ENCODE assay signal across 1 mouse cellular context in the genomic region with DNA sequence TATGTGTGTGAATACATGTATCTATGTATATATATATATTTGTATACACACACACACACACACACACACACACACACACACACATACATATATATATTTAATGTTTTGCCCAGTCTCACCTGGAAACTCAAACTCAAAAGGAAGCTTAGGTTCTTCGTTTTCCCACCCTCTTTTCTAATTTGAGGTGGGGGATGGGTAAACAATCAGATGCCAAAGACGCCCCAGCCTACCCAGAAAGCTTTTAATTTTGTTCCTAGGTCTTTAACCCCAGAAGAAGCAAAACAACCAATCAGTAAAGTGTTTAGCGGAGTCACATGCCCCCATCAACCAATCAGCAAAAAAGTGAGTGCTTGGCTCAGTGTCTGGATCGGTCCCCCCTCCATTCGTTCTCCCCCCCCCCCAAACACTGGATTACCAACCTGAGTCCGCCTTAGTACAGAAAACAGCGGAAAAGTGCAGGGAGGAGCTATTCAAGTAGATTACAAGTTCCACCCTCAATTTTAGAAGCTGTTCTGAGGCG.
TF ChIP-seq lines count a peak whose summit lies in the region.

No protein-coding gene starts in this region.

TF ChIP-seq in CH12.LX, 34 proteins besides CTCF, POLR2A, EP300 and RAD21:
- TF ChIP-seq KAT2A (IDR thresholded peaks at IDR 0.05; ENCODE audit: insufficient replicate concordance, low read length) (no peak), MYC (IDR thresholded peaks at IDR 0.05; ENCODE audit: low read depth, low read length) (no peak), USF1 (IDR thresholded peaks at IDR 0.05; ENCODE audit: low read depth, low read length) (peak; percentile 76), SIN3A (IDR thresholded peaks at IDR 0.05; ENCODE audit: low read length) (no peak), MAZ (IDR thresholded peaks at IDR 0.05; ENCODE audit: low read depth, low read length) (no peak), MAFK (IDR thresholded peaks at IDR 0.05; ENCODE audit: insufficient replicate concordance, low read length) (no peak), ZC3H11A (IDR thresholded peaks at IDR 0.05; ENCODE audit: low read depth, low read length) (no peak), HCFC1 (IDR thresholded peaks at IDR 0.05; ENCODE audit: low read depth, low read length) (no peak), MEF2A (IDR thresholded peaks at IDR 0.05; ENCODE audit: borderline replicate concordance, low read depth, low read length) (no peak), POLR2AphosphoS2 (IDR thresholded peaks at IDR 0.05; ENCODE audit: low read depth, low read length) (no peak), TCF12 (IDR thresholded peaks at IDR 0.05; ENCODE audit: low read depth, low read length) (no peak), IRF4 (IDR thresholded peaks at IDR 0.05; ENCODE audit: low read depth, low read length) (no peak), TBP (conservative IDR thresholded peaks at IDR 0.05; ENCODE audit: low read depth, low read length) (no peak), BHLHE40 (IDR thresholded peaks at IDR 0.05; ENCODE audit: low read depth, low read length) (no peak), ZNF384 (IDR thresholded peaks at IDR 0.05; ENCODE audit: low read depth, low read length) (no peak), CHD2 (IDR thresholded peaks at IDR 0.05; ENCODE audit: low read length) (no peak), ZMIZ1 (IDR thresholded peaks at IDR 0.05; ENCODE audit: low read depth, low read length) (no peak), NRF1 (IDR thresholded peaks at IDR 0.05; ENCODE audit: low read depth, low read length) (no peak), JUN (IDR thresholded peaks at IDR 0.05; ENCODE audit: insufficient read depth, low read depth, low read length) (no peak), USF2 (conservative IDR thresholded peaks at IDR 0.05; ENCODE audit: low read depth, low read length) (peak; percentile 55), MAX (IDR thresholded peaks at IDR 0.05; ENCODE audit: low read length) (0 out of 2 replicates have a peak, but pooled peaks have one; percentile 4), E2F4 (IDR thresholded peaks at IDR 0.05; ENCODE audit: insufficient replicate concordance, low read depth, low read length) (no peak), MXI1 (IDR thresholded peaks at IDR 0.05; ENCODE audit: low read depth, low read length) (no peak), ZKSCAN1 (IDR thresholded peaks at IDR 0.05; ENCODE audit: borderline replicate concordance, low read depth, low read length) (no peak), ELF1 (IDR thresholded peaks at IDR 0.05; ENCODE audit: low read depth, low read length) (no peak)
TF ChIP-seq in CH12.LX: peak in this region for 3.
